ENCODE assay signal across 8 mouse cellular contexts in genomic region chr17:46781876-46782275, GRCm38 (mm10). TPM values are rescaled to one million over a fixed set of nuclear protein-coding genes. Genes with fewer than 3 reads are reported as not detected.
DNase-seq lines count a peak whose midpoint lies in the region; ATAC-seq and TF ChIP-seq lines count a peak whose summit lies in the region.

No protein-coding gene starts in this region.

- no peak for DNase-seq in layer of hippocampus, adult 2 months (ENCODE audit: low spot score in 2 of 2)
- DNase-seq in layer of hippocampus, adult 8-10 months (ENCODE audit: low spot score in 2 of 2): no peak
- DNase-seq in embryonic facial prominence, embryonic 10.5 days (ENCODE audit: low spot score): no peak
- no peak for DNase-seq in midbrain, postnatal 0 days (ENCODE audit: low spot score)
- DNase-seq in right cerebral cortex, adult 18-20 months: no peak
- DNase-seq in c-Kit-positive CD71-positive TER-119-positive erythroid progenitor cells, embryonic 14.5 days (ENCODE audit: low spot score): no peak
- no peak for DNase-seq in cerebellum, adult 11 months

- peak overlapping the region; percentile 90 for H3K27ac ChIP-seq in layer of hippocampus, adult 2 months
- H3K27ac ChIP-seq in embryonic facial prominence, embryonic 10.5 days (replicated peaks): peak overlapping the region; percentile 88
- peak overlapping the region; percentile 78 for H3K27ac ChIP-seq in intestine, postnatal 0 days (ENCODE audit: low read depth, low read length)
- peak overlapping the region; percentile 84 for H3K27ac ChIP-seq in midbrain, postnatal 0 days (ENCODE audit: low read depth, low read length)

- H3K27me3 ChIP-seq in embryonic facial prominence, embryonic 10.5 days (replicated peaks; ENCODE audit: low read depth, poor library complexity, severe bottlenecking): no peaks in the 10 kb centered on the region
- no peaks in the 10 kb centered on the region for H3K27me3 ChIP-seq in intestine, postnatal 0 days (replicated peaks; ENCODE audit: control insufficient read depth, insufficient read depth, low read length)
- H3K27me3 ChIP-seq in midbrain, postnatal 0 days (ENCODE audit: insufficient read depth, low read length): no peaks in the 10 kb centered on the region

- H3K4me2 ChIP-seq in intestine, postnatal 0 days (replicated peaks; ENCODE audit: low read depth): peak overlapping the region; percentile 63
- peak overlapping the region; percentile 57 for H3K4me2 ChIP-seq in midbrain, postnatal 0 days (ENCODE audit: low read depth, low read length, poor library complexity, severe bottlenecking)

- peak overlapping the region; percentile 65 for H3K9ac ChIP-seq in intestine, postnatal 0 days (ENCODE audit: low read depth, low read length)
- H3K9ac ChIP-seq in midbrain, postnatal 0 days (replicated peaks; ENCODE audit: low read length, poor library complexity, severe bottlenecking): peak overlapping the region; percentile 73

- H3K9me3 ChIP-seq in embryonic facial prominence, embryonic 10.5 days: no peaks in the 10 kb centered on the region
- H3K9me3 ChIP-seq in intestine, postnatal 0 days (ENCODE audit: control insufficient read depth): no peaks in the 10 kb centered on the region
- H3K9me3 ChIP-seq in midbrain, postnatal 0 days (ENCODE audit: low read length): no peaks in the 10 kb centered on the region

- H3K36me3 ChIP-seq in embryonic facial prominence, embryonic 10.5 days (replicated peaks): peaks cover 45% of the 10 kb centered on the region
- peaks cover 34% of the 10 kb centered on the region for H3K36me3 ChIP-seq in intestine, postnatal 0 days (ENCODE audit: control insufficient read depth, insufficient read depth)
- H3K36me3 ChIP-seq in midbrain, postnatal 0 days (ENCODE audit: insufficient read depth, low read length): peaks cover 25% of the 10 kb centered on the region

- no peak for TF ChIP-seq CTCF in layer of hippocampus, adult 2 months (conservative IDR thresholded peaks at IDR 0.05)
- no peak for TF ChIP-seq CTCF in intestine, postnatal 0 days (IDR thresholded peaks at IDR 0.05; ENCODE audit: low read depth)
- TF ChIP-seq CTCF in midbrain, postnatal 0 days (IDR thresholded peaks at IDR 0.05): no peak

- 7% methylated on average over 11 of the region's 11 CpGs for WGBS in embryonic facial prominence, embryonic 10.5 days
- WGBS in intestine, postnatal 0 days: under 1% methylated on average over 11 of the region's 11 CpGs
- WGBS in midbrain, postnatal 0 days: 4% methylated on average over 11 of the region's 11 CpGs

- ATAC-seq in intestine, postnatal 0 days: peak; percentile 3; the same call in 1 of the 2 replicates
- no peak; the same call in 1 of the 2 replicates for ATAC-seq in midbrain, postnatal 0 days (ENCODE audit: low FRiP score)

- H3K4me1 ChIP-seq in embryonic facial prominence, embryonic 10.5 days: peaks cover 8% of the 10 kb centered on the region
- H3K4me1 ChIP-seq in intestine, postnatal 0 days (replicated peaks; ENCODE audit: control insufficient read depth, insufficient read depth, low read length): no peaks in the 10 kb centered on the region
- H3K4me1 ChIP-seq in midbrain, postnatal 0 days (ENCODE audit: insufficient read depth, low read length): no peaks in the 10 kb centered on the region

- peak overlapping the region; percentile 92 for H3K4me3 ChIP-seq in layer of hippocampus, adult 2 months
- peak overlapping the region; percentile 81 for H3K4me3 ChIP-seq in embryonic facial prominence, embryonic 10.5 days
- H3K4me3 ChIP-seq in intestine, postnatal 0 days (ENCODE audit: low read depth, low read length): peak overlapping the region; percentile 68
- peak overlapping the region; percentile 58 for H3K4me3 ChIP-seq in midbrain, postnatal 0 days (ENCODE audit: low read depth, low read length)

RNA-seq across cellular contexts. Expression of gene Rpl7l1, which starts 0.6 kb away (rescaled TPM):
- 10 to 100 TPM; 42.8 to 51.2 TPM for total RNA-seq in layer of hippocampus, adult 2 months (2021)
- 10 to 100 TPM; 40.2 to 47.5 (median 45.0) TPM for total RNA-seq in layer of hippocampus, adult 8-10 months (2022)
- 222 and 236 TPM in 2 replicates for polyA plus RNA-seq in embryonic facial prominence, embryonic 10.5 days (2016; fragmentation: Nextera tagmentation; extraction: Ambion mirVana)
- polyA plus RNA-seq in intestine, postnatal 0 days (2015; fragmentation: Nextera tagmentation; extraction: Ambion mirVana): 77.1 and 78.5 TPM in 2 replicates
- 42.3 and 43.2 TPM in 2 replicates for total RNA-seq in midbrain, postnatal 0 days (2014; rRNA removed)
- polyA plus RNA-seq in midbrain, postnatal 0 days (2015; fragmentation: Nextera tagmentation; extraction: Ambion mirVana): 67.6 and 69.7 TPM in 2 replicates

RNA-seq across cellular contexts. Expression of gene 2310039H08Rik, which starts 9.4 kb away (rescaled TPM):
- total RNA-seq in layer of hippocampus, adult 2 months (2021): 10 to 100 TPM in 1 of 2 experiments, 1 to 10 TPM in 1; 8.7 to 10.7 TPM
- 1 to 10 TPM; 7.3 to 9.2 (median 8.7) TPM for total RNA-seq in layer of hippocampus, adult 8-10 months (2022)
- polyA plus RNA-seq in embryonic facial prominence, embryonic 10.5 days (2016; fragmentation: Nextera tagmentation; extraction: Ambion mirVana): 44.8 TPM in 2 replicates
- 123 and 124 TPM in 2 replicates for polyA plus RNA-seq in intestine, postnatal 0 days (2015; fragmentation: Nextera tagmentation; extraction: Ambion mirVana)
- 39.2 and 39.3 TPM in 2 replicates for total RNA-seq in midbrain, postnatal 0 days (2014; rRNA removed)
- 56.6 and 59.2 TPM in 2 replicates for polyA plus RNA-seq in midbrain, postnatal 0 days (2015; fragmentation: Nextera tagmentation; extraction: Ambion mirVana)

RNA-seq across cellular contexts. Expression of gene Ptcra, which starts 18.4 kb away (rescaled TPM):
- total RNA-seq in layer of hippocampus, adult 2 months (2021): not detected
- under 1 TPM in 2 of 4 experiments, not detected in 2; 0.29 to 0.49 TPM for total RNA-seq in layer of hippocampus, adult 8-10 months (2022)
- 0.62 and 1.6 TPM in 2 replicates for polyA plus RNA-seq in embryonic facial prominence, embryonic 10.5 days (2016; fragmentation: Nextera tagmentation; extraction: Ambion mirVana)
- 0.24 and 0.33 TPM in 2 replicates for polyA plus RNA-seq in intestine, postnatal 0 days (2015; fragmentation: Nextera tagmentation; extraction: Ambion mirVana)
- total RNA-seq in midbrain, postnatal 0 days (2014; rRNA removed): not detected in 2 replicates
- polyA plus RNA-seq in midbrain, postnatal 0 days (2015; fragmentation: Nextera tagmentation; extraction: Ambion mirVana): 0.17 and 0.20 TPM in 2 replicates

RNA-seq across cellular contexts. Expression of gene Cnpy3, which starts 29.9 kb away (rescaled TPM):
- total RNA-seq in layer of hippocampus, adult 2 months (2021): 10 to 100 TPM; 67.9 to 72.4 TPM
- 10 to 100 TPM; 64.6 to 68.9 (median 67.9) TPM for total RNA-seq in layer of hippocampus, adult 8-10 months (2022)
- polyA plus RNA-seq in embryonic facial prominence, embryonic 10.5 days (2016; fragmentation: Nextera tagmentation; extraction: Ambion mirVana): 65.8 and 68.2 TPM in 2 replicates
- 32.2 and 35.6 TPM in 2 replicates for polyA plus RNA-seq in intestine, postnatal 0 days (2015; fragmentation: Nextera tagmentation; extraction: Ambion mirVana)
- 62.0 and 74.6 TPM in 2 replicates for total RNA-seq in midbrain, postnatal 0 days (2014; rRNA removed)
- 70.7 and 74.4 TPM in 2 replicates for polyA plus RNA-seq in midbrain, postnatal 0 days (2015; fragmentation: Nextera tagmentation; extraction: Ambion mirVana)

RNA-seq across cellular contexts. Expression of gene Gnmt, which starts 52.9 kb away (rescaled TPM):
- total RNA-seq in layer of hippocampus, adult 2 months (2021): 1 to 10 TPM in 1 of 2 experiments, under 1 TPM in 1; 0.90 to 1.2 TPM
- total RNA-seq in layer of hippocampus, adult 8-10 months (2022): 1 to 10 TPM in 2 of 4 experiments, under 1 TPM in 1, not detected in 1; 0.61 to 1.6 (median 1.2) TPM
- polyA plus RNA-seq in embryonic facial prominence, embryonic 10.5 days (2016; fragmentation: Nextera tagmentation; extraction: Ambion mirVana): 0.51 and 0.57 TPM in 2 replicates
- polyA plus RNA-seq in intestine, postnatal 0 days (2015; fragmentation: Nextera tagmentation; extraction: Ambion mirVana): 0.39 and 0.48 TPM in 2 replicates
- total RNA-seq in midbrain, postnatal 0 days (2014; rRNA removed): 0.27 and 0.57 TPM in 2 replicates
- polyA plus RNA-seq in midbrain, postnatal 0 days (2015; fragmentation: Nextera tagmentation; extraction: Ambion mirVana): 0.88 and 1.5 TPM in 2 replicates
